Mouse (Mus musculus) neural tube, embryonic 14.5 days (tissue): ENCODE results near the gene Tcte2. TPM values are rescaled to one million over a fixed set of nuclear protein-coding genes. Genes with fewer than 3 reads are reported as not detected.
"Not testable (repeated sequence)": the region's sequence is repeated elsewhere in the genome, so short reads cannot be mapped to it uniquely, and the experiment has no call there.

Experiments
- ATAC-seq: fragments of 200-750 bp; cut with Nextera tagmentation; 2 replicates; pipeline ENCODE4 v1.8.0; 2017; ENCODE audit warnings: low read depth, mild to moderate bottlenecking, moderate TSS enrichment, moderate library complexity
- H3K27ac ChIP-seq: fragments of 300-500 bp; sonication (generic); 2 replicates; pipeline ENCODE4 v1.5.1; 2014; ENCODE audit warnings: low read depth, mild to moderate bottlenecking, control low read depth, low read length, moderate library complexity, mixed read lengths
- H3K27me3 ChIP-seq: fragments of 300-500 bp; sonication (generic); 2 replicates; pipeline ENCODE4 v1.6.1; 2014; ENCODE audit warnings: low read length; ENCODE audit not compliant: control insufficient read depth, insufficient read depth
- H3K36me3 ChIP-seq: fragments of 300-500 bp; sonication (generic); 2 replicates; pipeline ENCODE4 v1.6.1; 2014; ENCODE audit warnings: low read length, mixed read lengths; ENCODE audit not compliant: control insufficient read depth, insufficient read depth
- H3K4me1 ChIP-seq: fragments of 300-500 bp; sonication (generic); 2 replicates; pipeline ENCODE4 v1.6.1; 2014; ENCODE audit warnings: low read length; ENCODE audit not compliant: control insufficient read depth, insufficient read depth
- H3K4me2 ChIP-seq: fragments of 300-500 bp; sonication (generic); 2 replicates; pipeline ENCODE4 v1.6.1; 2014; ENCODE audit warnings: mild to moderate bottlenecking, low read depth, low read length, control low read depth
- H3K4me3 ChIP-seq: fragments of 300-500 bp; sonication (generic); 2 replicates; pipeline ENCODE4 v1.5.1; 2014; ENCODE audit warnings: low read depth, low read length, control low read depth, mixed read lengths
- H3K9ac ChIP-seq: fragments of 300-500 bp; sonication (generic); replicated peaks from 2 replicates; pipeline ENCODE4 v1.6.1; 2014; ENCODE audit warnings: low read depth, mild to moderate bottlenecking, control low read depth, low read length, mixed read lengths
- H3K9me3 ChIP-seq: fragments of 300-500 bp; sonication (generic); 2 replicates; pipeline ENCODE4 v1.6.1; 2016; ENCODE audit warnings: low read length; ENCODE audit not compliant: control insufficient read depth
- WGBS: fragments of 180-500 bp; shearing (Covaris S2); extraction: QIAGEN DNeasy Blood & Tissue Kit; methylation state at CpG from one replicate; pipeline ENCODE4 v1.1.7; 2014; 5-methylcytosine and 5-hydroxymethylcytosine counted together
- polyA plus RNA-seq: library from polyadenylated mRNA; unstranded; fragments of >200 nt; fragmentation: Nextera tagmentation; extraction: Ambion mirVana; gene quantifications from 2 replicates; pipeline ENCODE4 v1.2.1, GENCODE M21; 2014

The Tcte2 gene
- polyA plus RNA-seq, 1 experiment from 2014 or later = 31.1 TPM

GRCm38 (mm10) chr17:13769256-13769655 lies 7.6 kb upstream of the Tcte2 start:
- no peak for ATAC-seq
- no peaks in the 10 kb centered on the region for H3K27me3 ChIP-seq

GRCm38 (mm10) chr17:13768531-13768930 lies 6.9 kb upstream of the Tcte2 start:
- Histone ChIP-seq H3K4me2 (no peak overlapping the region), H3K27ac (no peak overlapping the region), H3K4me1 (no peaks in the 10 kb centered on the region), H3K9me3 (no peaks in the 10 kb centered on the region), H3K36me3 (no peaks in the 10 kb centered on the region), H3K4me3 (no peak overlapping the region), H3K9ac (no peak overlapping the region), H3K27me3 (no peaks in the 10 kb centered on the region)
- WGBS = 96% methylated on average over 1 of the region's 1 CpGs
- ATAC-seq = no peak

More at GRCm38 (mm10) chr17:13769256-13769655, 7.6 kb upstream of the Tcte2 start:
- H3K4me1 ChIP-seq = no peaks in the 10 kb centered on the region
- WGBS = 88% methylated on average over 3 of the region's 3 CpGs
- no peak overlapping the region for H3K4me3 ChIP-seq
- H3K9me3 ChIP-seq = no peaks in the 10 kb centered on the region
- no peak overlapping the region for H3K9ac ChIP-seq
- H3K4me2 ChIP-seq = no peak overlapping the region
- H3K27ac ChIP-seq = no peak overlapping the region
- no peaks in the 10 kb centered on the region for H3K36me3 ChIP-seq

- ATAC-seq, H3K4me2 ChIP-seq, H3K9me3 ChIP-seq, H3K36me3 ChIP-seq, H3K27me3 ChIP-seq, H3K4me3 ChIP-seq, H3K9ac ChIP-seq, H3K4me1 ChIP-seq, H3K27ac ChIP-seq: not testable (repeated sequence)
- WGBS = 85% methylated on average over 2 of the region's 2 CpGs
These were observed 3.3 kb upstream of the Tcte2 start for GRCm38 (mm10) chr17:13764911-13765310.

GRCm38 (mm10) chr17:13763819-13764218 lies 2.2 kb upstream of the Tcte2 start:
- no peak for ATAC-seq
- Histone ChIP-seq H3K4me3 (no peak overlapping the region), H3K27me3 (no peaks in the 10 kb centered on the region; the same call in 1 of the 2 replicates), H3K9me3 (no peaks in the 10 kb centered on the region), H3K36me3 (no peaks in the 10 kb centered on the region), H3K27ac (no peak overlapping the region), H3K4me1 (0 out of 2 replicates have a peak, but pooled peaks cover 6% of the 10 kb centered on the region), H3K9ac (no peak overlapping the region), H3K4me2 (no peak overlapping the region)
- WGBS = 60% methylated on average over 1 of the region's 1 CpGs

GRCm38 (mm10) chr17:13760675-13761178 lies 898 bp downstream of the Tcte2 start:
- Histone ChIP-seq H3K27me3 (no peaks in the 10 kb centered on the region; the same call in 1 of the 2 replicates), H3K4me1 (peaks cover 12% of the 10 kb centered on the region; the same call in 1 of the 2 replicates), H3K4me2 (peak overlapping the region; percentile 75), H3K9me3 (no peaks in the 10 kb centered on the region), H3K27ac (peak overlapping the region; percentile 98), H3K4me3 (peak overlapping the region; percentile 96), H3K9ac (peak overlapping the region; percentile 97), H3K36me3 (no peaks in the 10 kb centered on the region)
- ATAC-seq = peak; percentile 33
- WGBS = 0% methylated on average over 43 of the region's 72 CpGs

GRCm38 (mm10) chr17:13759853-13760627 lies 1.6 kb downstream of the Tcte2 start, which contains the start of gene Afdn:
Gene Afdn (plus strand): TSS chr17:13760539.
- peak; percentile 91 for ATAC-seq
- H3K27me3 ChIP-seq = no peaks in the 10 kb centered on the region; the same call in 1 of the 2 replicates
- peaks cover 12% of the 10 kb centered on the region; the same call in 1 of the 2 replicates for H3K4me1 ChIP-seq
- under 1% methylated on average over 75 of the region's 108 CpGs for WGBS
- H3K9me3 ChIP-seq = no peaks in the 10 kb centered on the region
- H3K4me3 ChIP-seq = peak within 1 kb of the TSS; percentile 96
- H3K4me2 ChIP-seq = peak within 1 kb of the TSS; percentile 75
- H3K9ac ChIP-seq = peak within 1 kb of the TSS; percentile 97
- no peaks in the 10 kb centered on the region for H3K36me3 ChIP-seq
- peak within 1 kb of the TSS; percentile 98 for H3K27ac ChIP-seq

- peak overlapping the region; percentile 97 for H3K9ac ChIP-seq
- H3K36me3 ChIP-seq = no peaks in the 10 kb centered on the region
- no peaks in the 10 kb centered on the region for H3K9me3 ChIP-seq
- H3K27me3 ChIP-seq = no peaks in the 10 kb centered on the region; the same call in 1 of the 2 replicates
- H3K27ac ChIP-seq = peak overlapping the region; percentile 98
- peak overlapping the region; percentile 75 for H3K4me2 ChIP-seq
- 2% methylated on average over 13 of the region's 13 CpGs for WGBS
- H3K4me3 ChIP-seq = peak overlapping the region; percentile 96
- H3K4me1 ChIP-seq = peaks cover 12% of the 10 kb centered on the region; the same call in 1 of the 2 replicates
- peak; percentile 13; the same call in 1 of the 2 replicates for ATAC-seq
These were observed 2.3 kb downstream of the Tcte2 start for GRCm38 (mm10) chr17:13759156-13759852.

- H3K36me3 ChIP-seq = no peaks in the 10 kb centered on the region
- ATAC-seq = no peak
- H3K4me2 ChIP-seq = peak overlapping the region; percentile 75
- H3K27me3 ChIP-seq = no peaks in the 10 kb centered on the region; the same call in 1 of the 2 replicates
- H3K27ac ChIP-seq = peak overlapping the region; percentile 98
- peak overlapping the region; percentile 96 for H3K4me3 ChIP-seq
- H3K9ac ChIP-seq = peak overlapping the region; percentile 97
- peaks cover 12% of the 10 kb centered on the region; the same call in 1 of the 2 replicates for H3K4me1 ChIP-seq
- 54% methylated on average over 7 of the region's 7 CpGs for WGBS
- no peaks in the 10 kb centered on the region for H3K9me3 ChIP-seq
These were observed 3.0 kb downstream of the Tcte2 start for GRCm38 (mm10) chr17:13758586-13758985.
